Mouse (Mus musculus): ENCODE measurements at regions not wholly inside any gene's neighbourhood (a gene's known extent, or its start where the extent isn't known, plus 50 kb on each side); places are given as distances from the start of the nearest gene placed in this dataset.
A peak's percentile ranks its signal among the peaks of the same experiment; 100 is the strongest.

DNA sequence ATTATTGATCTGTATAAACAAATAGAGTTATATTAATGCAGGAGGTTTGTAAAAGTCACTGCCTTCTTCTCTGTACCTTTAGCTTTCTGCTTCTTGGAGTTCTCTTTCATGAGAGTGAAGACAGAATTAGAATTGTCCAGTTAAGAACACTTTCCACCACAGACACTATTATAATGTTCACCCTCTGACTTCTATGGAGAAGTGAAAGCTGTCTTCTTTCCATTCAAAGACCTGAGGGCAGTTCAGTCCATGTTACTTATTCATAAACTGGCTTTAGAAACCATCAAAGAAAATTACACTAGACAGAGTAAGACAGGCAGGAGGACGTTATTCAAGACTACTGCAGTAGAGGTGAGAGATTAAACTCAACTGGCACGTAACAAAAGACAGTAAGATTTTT is 262.6 kb downstream of the Serpinb8 start:
- TF ChIP-seq MEF2A (IDR thresholded peaks at IDR 0.05; ENCODE audit: borderline replicate concordance, low read depth, low read length) (peak; percentile 86), ZKSCAN1 (IDR thresholded peaks at IDR 0.05; ENCODE audit: borderline replicate concordance, low read depth, low read length) (no peak), EP300 (IDR thresholded peaks at IDR 0.05; ENCODE audit: low read length) (peak; percentile 99), UBTF (IDR thresholded peaks at IDR 0.05; ENCODE audit: low read depth, low read length) (no peak), CTCF (conservative IDR thresholded peaks at IDR 0.05 in 1 of 2, IDR thresholded peaks at IDR 0.05 in 1 of 2; ENCODE audit: low read depth in 2 of 2, low read length in 2 of 2) (no peak), TCF12 (IDR thresholded peaks at IDR 0.05; ENCODE audit: low read depth, low read length) (peak; percentile 43; the same call in 1 of the 2 replicates), MAX (IDR thresholded peaks at IDR 0.05; ENCODE audit: low read length) (no peak), ZNF384 (IDR thresholded peaks at IDR 0.05; ENCODE audit: low read depth, low read length) (no peak), POLR2A (IDR thresholded peaks at IDR 0.05; ENCODE audit: low read depth, low read length) (no peak)
